Mouse (Mus musculus): ENCODE results near the gene Sh3gl3. TPM values are rescaled to one million over a fixed set of nuclear protein-coding genes. Genes with fewer than 3 reads are reported as not detected.

Gene Sh3gl3
- polyA plus RNA-seq, 2 experiments from 2014 or later = 2.3 to 2.4 TPM

Other genes starting within 250 kb of the Sh3gl3 start
- gene Hdgfl3, start 239.4 kb upstream of the Sh3gl3 start, polyA plus RNA-seq (2017; shearing (Covaris generic)) = 1 to 10 TPM; 7.5 to 8.7 TPM
- not detected for gene Bnc1, start 181.5 kb upstream of the Sh3gl3 start, polyA plus RNA-seq (2017; shearing (Covaris generic))
- gene Adamtsl3, start 161.9 kb downstream of the Sh3gl3 start, polyA plus RNA-seq (2017; shearing (Covaris generic)) = not detected

Data from CD4-positive, CD25-positive, alpha-beta regulatory T cell, adult 4 months (primary cell).